Mouse (Mus musculus) spleen, postnatal 4 days (tissue): ENCODE measurements around the gene Zfp3.
A peak's percentile ranks its signal among the peaks of the same experiment; 100 is the strongest.
"Not testable (repeated sequence)": the region's sequence is repeated elsewhere in the genome, so short reads cannot be mapped to it uniquely, and the experiment has no call there.

Experiments
- DNase-seq, 2 experiments: peaks; one replicate each; pipeline ENCODE4 v3.0.0; 2022; ENCODE audit warnings: low spot score in 2 of 2

Zfp3 gene

DNA sequence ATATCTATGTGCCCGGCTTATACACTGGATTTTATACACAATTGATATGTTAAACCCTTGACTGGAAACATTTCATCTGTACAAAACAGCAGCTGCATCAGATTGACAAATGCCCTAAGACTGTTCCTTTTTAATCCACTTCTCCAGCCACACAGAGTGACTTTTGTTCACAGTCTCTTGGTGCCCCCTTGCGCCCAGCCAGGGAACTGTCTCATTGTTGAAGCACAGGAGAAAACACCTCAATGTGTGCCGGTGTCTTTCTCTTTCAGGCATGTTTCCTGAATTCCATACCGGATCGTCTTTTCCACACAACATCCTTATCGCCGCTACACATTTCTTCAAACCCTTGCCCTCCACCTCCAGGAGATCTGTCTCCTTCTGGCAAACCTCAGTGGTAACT is 8.4 kb upstream of the Zfp3 start:
- peak; percentile 77 to 93 for DNase-seq

DNA sequence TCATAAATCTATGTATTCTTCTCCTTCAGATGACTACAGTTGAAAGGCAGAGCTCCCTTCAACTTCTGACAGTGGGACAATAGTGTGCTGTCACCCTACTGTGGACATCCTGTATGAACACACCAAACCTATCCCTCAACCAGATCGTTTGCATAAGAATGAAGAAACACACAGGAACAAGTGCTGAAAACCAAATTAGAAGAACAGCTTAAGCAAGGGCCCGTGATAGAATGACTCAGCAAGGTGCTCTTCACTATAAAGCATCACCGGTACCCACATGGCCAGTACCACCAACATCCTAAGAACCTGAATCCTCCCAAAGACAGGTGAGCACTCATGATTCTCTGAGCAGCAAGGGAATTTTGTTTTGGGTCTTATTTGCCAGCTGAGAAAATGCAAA is 3.6 kb upstream of the Zfp3 start:
- DNase-seq = not testable (repeated sequence)

DNA sequence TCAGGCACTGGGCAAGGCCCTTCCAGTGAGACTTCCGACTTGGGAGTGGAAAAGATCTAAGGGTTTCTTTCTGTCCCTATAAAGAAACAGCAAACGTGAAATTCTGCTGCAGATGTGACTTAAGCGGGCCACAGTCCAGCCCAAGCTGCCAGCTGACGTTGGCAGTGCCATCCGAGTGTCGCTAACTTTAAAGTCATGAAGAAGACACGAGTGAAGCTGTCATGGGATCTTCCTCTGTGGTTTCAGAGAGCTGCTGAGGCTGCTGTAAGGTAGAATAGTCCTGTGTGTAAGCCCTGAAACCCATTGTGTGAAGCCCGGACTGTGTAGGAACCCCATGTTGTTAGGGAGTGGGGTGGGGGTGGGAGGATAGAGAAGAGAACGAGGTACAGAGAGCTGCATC is 1.4 kb upstream of the Zfp3 start:
- no peak for DNase-seq

GRCm38 (mm10) chr11:70763582-70763935 is 450 bp upstream of the Zfp3 start:
- DNase-seq = no peak

DNA sequence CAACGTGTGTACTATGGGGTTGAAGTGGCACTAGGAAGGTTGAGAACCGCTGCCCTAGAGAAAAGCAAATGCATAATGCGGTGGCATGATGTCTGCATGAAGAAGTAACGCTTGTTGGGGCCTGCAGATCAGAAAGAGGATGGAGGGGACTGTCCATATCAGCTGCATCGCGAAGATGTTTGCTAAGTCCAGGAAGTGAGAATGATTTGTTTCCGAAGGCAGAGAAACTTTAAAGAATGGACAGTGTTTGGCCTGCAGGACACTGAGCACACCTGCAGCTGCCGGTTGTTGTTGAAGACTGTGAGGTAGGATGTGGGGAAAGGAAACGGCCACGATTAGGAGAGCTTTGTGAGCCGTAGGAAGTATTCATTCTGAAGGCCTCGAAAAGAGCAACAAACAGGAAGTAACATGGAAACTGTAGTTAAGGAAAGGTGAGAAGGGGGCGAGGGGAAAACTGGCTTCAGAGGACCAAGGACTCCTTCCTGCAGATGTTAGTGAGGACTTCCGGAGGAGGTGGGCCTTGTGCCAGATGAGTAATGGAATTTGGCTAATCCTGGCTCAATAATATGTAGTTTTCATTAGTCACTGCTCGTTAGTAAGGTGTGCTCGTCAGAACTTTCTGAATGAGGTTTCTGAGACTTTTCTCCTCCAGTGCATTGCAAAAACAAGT is 1.9 kb downstream of the Zfp3 start:
- peak in 1 of 2 experiments; percentile 57 for DNase-seq

DNA sequence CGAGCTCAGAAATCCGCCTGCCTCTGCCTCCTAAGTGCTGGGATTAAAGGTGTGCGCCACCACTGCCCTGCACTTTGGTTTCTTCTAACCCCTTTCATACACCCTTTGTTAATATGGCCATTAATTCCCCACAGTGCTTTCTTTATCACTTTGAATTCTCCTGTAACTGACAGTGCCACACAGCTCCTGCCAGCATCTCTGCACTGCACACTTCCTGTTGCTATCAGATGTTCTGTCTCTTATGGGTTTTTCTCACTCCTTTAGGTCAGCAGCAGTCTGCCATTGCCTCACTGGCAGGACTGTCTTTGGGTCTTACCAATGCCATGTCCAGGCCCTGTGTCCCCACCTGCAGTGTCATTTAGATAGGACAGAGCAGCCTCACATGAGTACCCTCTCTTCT is 6.8 kb downstream of the Zfp3 start:
- DNase-seq = no peak

- DNase-seq = peak; percentile 69 to 84
These were observed 13.0 kb downstream of the Zfp3 start for GRCm38 (mm10) chr11:70776830-70777571.

DNA sequence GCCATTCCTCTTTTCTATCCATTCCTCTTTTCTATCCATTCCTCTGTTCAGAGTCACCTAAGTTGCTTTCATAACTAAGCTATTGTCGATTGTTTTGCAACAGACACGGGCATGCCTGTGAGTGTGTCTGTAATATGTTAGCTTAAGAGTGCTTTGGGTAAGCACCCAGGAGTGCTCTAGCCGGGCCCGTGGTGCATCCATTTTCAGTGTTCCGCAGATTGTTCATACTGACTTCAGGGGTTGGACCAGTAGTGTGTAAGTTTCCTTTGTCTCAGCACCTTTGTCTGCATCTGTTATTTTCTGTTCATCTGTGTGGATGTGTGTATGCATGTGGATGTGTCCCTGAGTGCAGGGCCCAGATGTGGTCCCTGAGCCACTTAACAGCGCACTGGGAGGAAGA is 13.6 kb downstream of the Zfp3 start:
- no peak for DNase-seq

DNA sequence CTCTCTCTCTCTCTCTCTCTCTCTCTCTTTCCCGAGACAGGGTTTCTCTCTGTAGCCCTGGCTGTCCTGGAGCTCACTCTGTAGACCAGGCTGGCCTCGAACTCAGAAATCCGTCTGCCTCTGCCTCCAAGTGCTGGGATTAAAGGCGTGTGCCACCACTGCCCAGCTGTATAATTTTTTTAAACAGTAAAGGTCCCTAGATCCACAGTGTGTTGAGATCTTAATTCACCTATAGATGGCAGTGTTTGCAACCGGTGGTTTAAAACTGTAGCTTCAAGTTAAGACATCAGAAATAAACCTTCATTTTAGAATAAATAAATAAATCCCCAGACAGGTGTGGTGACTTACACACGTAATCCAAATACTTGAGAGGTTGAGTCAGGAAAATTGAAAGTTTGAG is 14.0 kb downstream of the Zfp3 start:
- DNase-seq = not testable (repeated sequence)

- DNase-seq = no peak
These were observed 21.9 kb downstream of the Zfp3 start for GRCm38 (mm10) chr11:70785908-70786307.

- no peak for DNase-seq
These were observed 23.0 kb downstream of the Zfp3 start for GRCm38 (mm10) chr11:70787052-70787451.

DNA sequence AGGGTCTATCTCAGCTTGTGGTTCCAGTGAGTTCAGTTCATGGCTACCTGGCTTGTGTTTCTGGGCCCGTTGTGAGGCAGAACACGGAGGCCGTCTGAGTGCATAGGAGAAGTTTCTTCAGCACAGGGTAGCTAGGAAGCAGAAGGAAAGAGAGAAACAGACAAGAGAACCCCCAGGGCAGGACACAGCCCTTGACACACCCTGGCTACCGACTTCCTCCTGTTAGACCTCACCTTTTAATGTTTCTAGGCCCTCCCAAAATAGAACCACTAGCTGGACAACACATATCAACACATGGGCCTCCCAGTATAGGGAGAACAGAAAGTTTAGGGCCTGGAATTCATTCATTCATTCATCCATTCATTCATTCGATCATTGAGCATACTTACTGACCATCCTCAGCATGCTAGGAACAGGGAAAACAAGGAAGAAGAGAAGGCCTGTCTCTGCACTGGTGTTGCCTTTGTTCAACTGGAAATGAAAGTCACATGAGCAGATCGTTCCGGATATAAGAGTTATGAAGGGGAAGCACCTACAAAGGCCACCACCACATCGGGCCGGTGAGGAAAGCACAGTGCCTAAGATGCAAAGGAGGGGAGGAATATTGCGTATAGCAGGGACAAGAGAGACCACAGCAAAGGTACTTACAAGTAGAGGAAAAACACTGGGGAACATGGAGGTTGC is 25.1 kb downstream of the Zfp3 start:
- DNase-seq = no peak

GRCm38 (mm10) chr11:70790426-70790825 is 26.4 kb downstream of the Zfp3 start:
- DNase-seq = no peak

GRCm38 (mm10) chr11:70790874-70791551 is 27.0 kb downstream of the Zfp3 start:
- no peak for DNase-seq

- DNase-seq = no peak
These were observed 27.7 kb downstream of the Zfp3 start for GRCm38 (mm10) chr11:70791676-70792075.

DNA sequence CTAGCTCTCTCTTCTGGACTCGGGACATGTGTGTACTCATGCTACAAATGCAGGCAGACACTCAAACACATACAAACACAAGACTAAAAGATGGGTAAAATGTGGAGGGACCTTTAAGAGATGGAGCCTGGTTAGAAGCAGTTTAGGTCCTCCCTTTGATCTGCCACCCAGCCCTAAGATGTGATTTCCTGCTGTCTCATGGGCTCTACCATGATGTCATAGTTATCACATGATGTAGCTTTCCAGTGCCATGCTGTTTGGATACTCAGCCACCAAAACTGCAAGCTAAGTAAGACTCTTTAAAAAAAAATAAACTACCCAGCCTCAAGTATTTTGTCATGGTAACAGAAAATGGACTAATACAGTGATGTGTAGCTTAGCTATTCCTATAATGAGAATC is 28.4 kb downstream of the Zfp3 start:
- no peak for DNase-seq

- peak in 1 of 2 experiments; percentile 61 for DNase-seq
These were observed 38.3 kb downstream of the Zfp3 start for GRCm38 (mm10) chr11:70802208-70802864.

GRCm38 (mm10) chr11:70802865-70803261 is 38.9 kb downstream of the Zfp3 start:
- DNase-seq = peak in 1 of 2 experiments; percentile 30

DNA sequence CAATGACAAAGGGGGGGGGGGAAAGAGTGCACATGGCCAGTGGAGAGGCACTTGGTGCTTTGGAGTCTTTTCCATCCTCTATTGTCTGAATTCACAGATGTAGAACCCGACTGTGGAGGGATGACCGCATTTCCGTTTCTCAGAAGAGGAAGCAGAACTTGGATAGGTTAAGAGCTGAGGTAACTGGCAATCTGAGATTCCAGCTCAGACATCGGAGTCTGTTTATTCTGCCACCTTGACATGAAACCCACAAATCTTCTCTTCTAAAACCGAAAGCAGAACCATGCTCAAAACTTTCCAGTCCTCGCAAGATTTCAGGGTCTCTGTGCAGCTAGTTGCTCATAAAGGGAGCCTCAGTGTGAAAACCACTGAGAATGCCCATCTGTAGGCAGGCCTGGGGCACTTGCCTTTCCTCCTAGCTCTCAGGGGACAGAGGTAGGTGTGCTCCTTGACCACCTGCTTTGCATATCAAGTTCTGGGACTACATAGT is 39.7 kb downstream of the Zfp3 start:
- DNase-seq = peak in 1 of 2 experiments; percentile 57

DNA sequence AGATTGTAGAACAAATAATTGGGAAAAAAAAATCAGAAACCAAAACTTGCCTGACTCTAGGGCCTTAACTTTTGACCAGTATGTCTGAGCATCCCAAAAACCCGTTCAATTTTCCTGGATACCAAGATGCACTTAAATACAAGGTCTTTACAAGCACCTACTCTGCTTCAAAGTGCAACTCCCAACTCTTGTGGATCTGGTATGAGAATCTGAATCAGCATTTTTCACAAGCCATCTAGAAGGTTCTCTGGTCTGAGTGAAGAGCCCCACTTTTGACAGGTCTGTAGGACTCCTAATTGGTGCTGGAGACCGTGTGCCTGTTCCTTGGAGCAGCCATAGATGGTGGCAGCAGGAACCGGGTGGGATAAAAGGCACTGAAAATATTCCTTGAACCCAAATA is 40.4 kb downstream of the Zfp3 start:
- DNase-seq = no peak

DNA sequence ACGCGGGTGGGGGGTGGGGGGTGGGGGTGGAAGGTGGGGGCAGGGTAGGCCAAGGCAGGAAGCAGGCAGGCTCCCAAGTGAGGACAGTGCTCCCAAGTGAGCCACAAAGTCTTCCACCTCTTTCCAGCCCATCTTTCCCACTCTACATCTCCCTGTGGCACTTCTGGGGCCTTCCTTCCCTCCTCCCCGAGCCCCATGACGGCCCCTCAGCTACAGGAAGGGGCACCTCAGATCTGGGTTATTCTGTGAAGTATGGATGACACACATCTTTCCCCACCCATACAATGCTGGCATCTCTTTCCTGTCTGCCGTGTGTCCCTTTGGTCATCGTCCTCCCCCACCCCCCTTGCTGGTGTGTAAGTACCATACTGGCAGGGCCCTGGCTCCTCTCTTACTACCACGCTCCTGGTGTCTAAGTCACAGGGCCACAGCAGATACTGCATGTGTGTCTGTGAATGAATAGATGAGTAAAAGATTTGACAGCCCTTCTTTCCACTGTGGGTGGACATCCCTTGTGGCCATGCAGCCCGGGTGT is 41.7 kb downstream of the Zfp3 start:
- DNase-seq = peak in 1 of 2 experiments; percentile 54
